Mouse (Mus musculus) cortical plate, adult 2 months (tissue): ENCODE measurements around the gene Pla2g10.

ENCODE experiments used
- CTCF ChIP-seq: fragments of 200-500 bp; IDR thresholded peaks from 2 replicates; pipeline ENCODE4 v1.5.1; 2011; ENCODE audit warnings: mild to moderate bottlenecking, control low read depth, low read length; ENCODE audit not compliant: insufficient read depth; ENCODE audit errors: extremely low read depth
- POLR2A ChIP-seq: fragments of 200-500 bp; IDR thresholded peaks from 2 replicates; pipeline ENCODE4 v1.6.1; 2011; ENCODE audit warnings: mild to moderate bottlenecking, low read length, control low read depth; ENCODE audit not compliant: insufficient read depth; ENCODE audit errors: extremely low read depth

- TF ChIP-seq CTCF (no peak), POLR2A (no peak)
Measured at GRCm38 (mm10) chr16:13698998-13699397, 31.8 kb downstream of the Pla2g10 start.
